Mouse (Mus musculus): Measurements from ENCODE around the gene Klhdc7a. TPM values are rescaled to one million over a fixed set of nuclear protein-coding genes. Genes with fewer than 3 reads are reported as not detected.
A peak's percentile ranks its signal among the peaks of the same experiment; 100 is the strongest.
"Not testable (repeated sequence)": the region's sequence is repeated elsewhere in the genome, so short reads cannot be mapped to it uniquely, and the experiment has no call there.

Klhdc7a gene
- polyA plus RNA-seq, 1 experiment from 2014 or later, result 1.1 TPM

DNA sequence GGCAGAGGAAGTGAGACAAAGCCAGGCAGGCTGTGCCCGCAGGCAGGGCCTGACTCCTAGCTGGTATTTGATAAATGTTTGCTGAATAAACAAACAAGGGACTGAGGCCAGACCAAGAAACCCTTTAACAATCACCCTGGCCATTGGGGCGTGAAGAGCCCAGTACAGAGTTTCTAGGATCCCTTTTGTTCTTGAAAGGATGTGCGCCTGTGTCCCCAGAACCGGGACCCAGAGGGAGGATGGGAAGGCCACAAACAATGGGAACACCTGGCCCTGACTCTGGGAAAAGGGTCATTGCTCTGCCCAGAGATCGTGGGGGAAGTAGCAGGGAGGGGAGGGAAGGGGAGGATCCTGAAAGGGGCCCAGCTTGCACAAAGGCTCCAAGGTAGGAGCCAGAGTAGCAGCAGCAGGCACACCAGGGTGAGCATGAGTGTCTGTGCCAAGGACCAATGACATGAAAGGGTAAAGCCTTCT is 9.5 kb upstream of the Klhdc7a start:
- Histone ChIP-seq H3K9ac (no peak overlapping the region), H3K4me1 (peaks cover 37% of the 10 kb centered on the region), H3K4me3 (no peak overlapping the region), H3K4me2 (no peak overlapping the region), H3K36me3 (no peaks in the 10 kb centered on the region), H3K9me3 (no peaks in the 10 kb centered on the region), H3K27me3 (no peaks in the 10 kb centered on the region), H3K27ac (peak overlapping the region; percentile 63)
- 22% methylated on average over 5 of the region's 5 CpGs for WGBS
- 0 out of 2 replicates have a peak, but pooled peaks have one; percentile 36 for ATAC-seq (ENCODE audit: borderline replicate concordance, extremely low read depth, low FRiP score, low TSS enrichment)

DNA sequence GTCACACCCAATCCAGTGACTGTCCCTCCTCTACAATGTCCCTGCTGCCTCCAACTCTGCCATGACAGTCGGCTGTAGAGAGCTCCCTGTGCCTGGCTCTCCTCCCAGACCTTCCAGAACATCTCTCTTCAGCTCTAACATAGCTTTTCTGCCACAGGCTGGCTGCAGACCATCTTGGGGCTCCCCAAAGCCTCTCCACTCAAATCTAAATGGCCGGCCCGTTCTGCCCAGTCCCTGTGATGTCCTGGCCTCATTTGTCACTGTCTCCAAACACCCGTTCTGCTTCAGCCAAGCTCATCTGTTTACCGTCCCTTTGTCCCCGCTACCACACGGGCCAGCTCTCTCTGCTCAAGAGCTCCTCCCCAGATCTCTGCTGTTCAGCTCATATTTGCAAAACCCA is 6.7 kb upstream of the Klhdc7a start:
- H3K9me3 ChIP-seq, result no peaks in the 10 kb centered on the region
- WGBS, result 18% methylated on average over 7 of the region's 7 CpGs
- H3K9ac ChIP-seq, result no peak overlapping the region
- no peaks in the 10 kb centered on the region for H3K36me3 ChIP-seq
- no peak overlapping the region for H3K4me3 ChIP-seq
- H3K4me2 ChIP-seq, result no peak overlapping the region
- no peak for ATAC-seq (ENCODE audit: borderline replicate concordance, extremely low read depth, low FRiP score, low TSS enrichment)
- H3K4me1 ChIP-seq, result peaks cover 37% of the 10 kb centered on the region
- H3K27me3 ChIP-seq, result no peaks in the 10 kb centered on the region
- H3K27ac ChIP-seq, result no peak overlapping the region

DNA sequence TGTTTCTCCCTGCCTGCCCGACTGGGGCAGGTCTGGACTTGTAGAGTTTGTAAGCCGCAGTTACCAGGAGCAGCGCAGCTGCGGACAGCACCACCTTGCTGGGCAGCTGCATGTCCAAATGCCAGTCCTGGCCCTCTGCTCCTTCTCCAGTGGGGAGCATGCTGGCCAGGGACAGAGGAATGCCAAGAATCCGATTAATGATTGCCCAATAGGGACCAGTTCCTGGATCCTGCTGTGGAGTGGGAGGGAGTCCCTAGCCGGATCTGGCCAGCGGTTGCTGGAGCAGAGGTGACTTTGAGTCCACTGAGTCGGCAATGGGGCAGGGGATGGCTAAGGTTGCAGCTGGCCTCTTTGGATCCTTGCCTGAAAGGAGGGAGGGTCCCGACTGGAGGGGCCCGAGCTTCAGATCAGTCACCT is 343 bp downstream of the Klhdc7a start:
- H3K9ac ChIP-seq, result peak overlapping the region; percentile 6; the same call in 1 of the 2 replicates
- peak overlapping the region; percentile 35 for H3K4me2 ChIP-seq
- no peak overlapping the region for H3K4me3 ChIP-seq
- WGBS, result 12% methylated on average over 10 of the region's 10 CpGs
- ATAC-seq (ENCODE audit: borderline replicate concordance, extremely low read depth, low FRiP score, low TSS enrichment), result peak; percentile 70
- H3K4me1 ChIP-seq, result peaks cover 15% of the 10 kb centered on the region
- no peaks in the 10 kb centered on the region for H3K27me3 ChIP-seq
- H3K9me3 ChIP-seq, result no peaks in the 10 kb centered on the region
- H3K27ac ChIP-seq, result peak overlapping the region; percentile 84
- H3K36me3 ChIP-seq, result no peaks in the 10 kb centered on the region

DNA sequence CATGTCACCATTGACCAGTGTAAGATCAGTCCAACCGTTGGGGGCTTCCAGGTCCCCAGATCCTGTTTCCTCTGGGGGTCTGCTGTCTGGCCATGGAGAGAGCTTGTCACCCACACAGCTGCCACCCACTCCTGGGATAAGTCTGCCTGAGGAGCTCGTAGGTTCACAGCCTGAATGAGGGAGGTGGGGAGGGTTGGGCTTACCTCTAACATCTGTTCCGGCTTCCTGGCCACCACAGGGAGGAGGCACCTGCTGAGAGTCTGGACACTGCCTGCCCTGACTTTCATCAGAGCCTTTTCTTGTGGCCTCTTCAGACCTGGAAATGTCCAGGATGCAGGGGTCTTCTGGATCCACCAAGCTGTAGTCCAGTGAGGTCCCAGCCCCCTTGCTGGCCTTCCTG is 845 bp downstream of the Klhdc7a start:
- 38% methylated on average over 3 of the region's 3 CpGs for WGBS
- Histone ChIP-seq H3K36me3 (no peaks in the 10 kb centered on the region), H3K27ac (peak overlapping the region; percentile 84), H3K4me2 (peak overlapping the region; percentile 35), H3K9ac (peak overlapping the region; percentile 6; the same call in 1 of the 2 replicates), H3K27me3 (no peaks in the 10 kb centered on the region), H3K4me3 (no peak overlapping the region), H3K4me1 (peaks cover 15% of the 10 kb centered on the region), H3K9me3 (no peaks in the 10 kb centered on the region)
- ATAC-seq (ENCODE audit: borderline replicate concordance, extremely low read depth, low FRiP score, low TSS enrichment), result no peak

- H3K27ac ChIP-seq, result no peak overlapping the region
- H3K9ac ChIP-seq, result no peak overlapping the region
- no peak overlapping the region for H3K4me2 ChIP-seq
- H3K36me3 ChIP-seq, result no peaks in the 10 kb centered on the region
- no peaks in the 10 kb centered on the region for H3K27me3 ChIP-seq
- H3K4me3 ChIP-seq, result no peak overlapping the region
- 89% methylated on average over 28 of the region's 28 CpGs for WGBS
- H3K9me3 ChIP-seq, result no peaks in the 10 kb centered on the region
- no peak for ATAC-seq (ENCODE audit: borderline replicate concordance, extremely low read depth, low FRiP score, low TSS enrichment)
- peaks cover 20% of the 10 kb centered on the region for H3K4me1 ChIP-seq
Measured at GRCm38 (mm10) chr4:139965596-139966185, 2.1 kb downstream of the Klhdc7a start.

- Histone ChIP-seq H3K4me2 (no peak overlapping the region), H3K4me1 (peaks cover 22% of the 10 kb centered on the region), H3K9me3 (no peaks in the 10 kb centered on the region), H3K27me3 (no peaks in the 10 kb centered on the region), H3K9ac (no peak overlapping the region), H3K4me3 (no peak overlapping the region), H3K27ac (no peak overlapping the region), H3K36me3 (no peaks in the 10 kb centered on the region)
- 79% methylated on average over 4 of the region's 5 CpGs for WGBS
- no peak for ATAC-seq (ENCODE audit: borderline replicate concordance, extremely low read depth, low FRiP score, low TSS enrichment)
Measured at GRCm38 (mm10) chr4:139964406-139964805, 3.4 kb downstream of the Klhdc7a start.

GRCm38 (mm10) chr4:139963911-139964310 is 3.9 kb downstream of the Klhdc7a start:
- H3K36me3 ChIP-seq, result no peaks in the 10 kb centered on the region
- 82% methylated on average over 5 of the region's 5 CpGs for WGBS
- H3K27me3 ChIP-seq, result no peaks in the 10 kb centered on the region
- no peak overlapping the region for H3K4me2 ChIP-seq
- H3K4me1 ChIP-seq, result peaks cover 22% of the 10 kb centered on the region
- H3K9ac ChIP-seq, result no peak overlapping the region
- no peak for ATAC-seq (ENCODE audit: borderline replicate concordance, extremely low read depth, low FRiP score, low TSS enrichment)
- no peak overlapping the region for H3K27ac ChIP-seq
- no peak overlapping the region for H3K4me3 ChIP-seq
- H3K9me3 ChIP-seq, result no peaks in the 10 kb centered on the region

GRCm38 (mm10) chr4:139963059-139963458 is 4.8 kb downstream of the Klhdc7a start:
- H3K36me3 ChIP-seq, result no peaks in the 10 kb centered on the region

GRCm38 (mm10) chr4:139961816-139962215 is 6.0 kb downstream of the Klhdc7a start:
- Histone ChIP-seq H3K4me1 (peaks cover 7% of the 10 kb centered on the region), H3K4me2 (no peak overlapping the region)

More at GRCm38 (mm10) chr4:139963059-139963458, 4.8 kb downstream of the Klhdc7a start:
- Histone ChIP-seq H3K9me3 (no peaks in the 10 kb centered on the region), H3K27ac (no peak overlapping the region), H3K9ac (no peak overlapping the region), H3K4me3 (no peak overlapping the region), H3K4me1 (peaks cover 17% of the 10 kb centered on the region), H3K27me3 (no peaks in the 10 kb centered on the region), H3K4me2 (no peak overlapping the region)
- 50% methylated on average over 8 of the region's 8 CpGs for WGBS
- no peak for ATAC-seq (ENCODE audit: borderline replicate concordance, extremely low read depth, low FRiP score, low TSS enrichment)

DNA sequence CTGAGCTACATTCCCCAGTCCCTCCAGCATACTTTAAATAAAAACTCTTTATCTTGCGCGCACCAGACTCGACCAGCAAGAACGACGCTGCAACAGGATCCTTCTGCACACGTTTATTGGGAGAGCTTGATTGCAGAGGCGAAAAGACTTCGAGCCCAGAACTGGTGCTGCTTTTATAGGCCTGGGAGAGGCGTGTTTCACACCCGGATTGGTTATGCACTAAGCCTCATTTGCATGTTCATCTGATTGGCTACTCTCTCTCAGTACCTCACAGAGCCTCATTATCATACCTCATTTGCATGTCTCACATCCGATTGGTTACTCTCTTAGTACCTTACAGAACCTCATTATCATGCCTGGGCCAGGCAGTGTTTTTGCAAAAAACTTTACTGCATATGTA is 6.5 kb downstream of the Klhdc7a start:
- not testable (repeated sequence) for H3K27me3 ChIP-seq; H3K4me2 ChIP-seq; H3K27ac ChIP-seq; H3K9me3 ChIP-seq; H3K4me1 ChIP-seq; H3K4me3 ChIP-seq; H3K9ac ChIP-seq; ATAC-seq (ENCODE audit: borderline replicate concordance, extremely low read depth, low FRiP score, low TSS enrichment); H3K36me3 ChIP-seq
- whole genome bisulfite sequencing, result 89% methylated on average over 11 of the region's 11 CpGs

More at GRCm38 (mm10) chr4:139961816-139962215, 6.0 kb downstream of the Klhdc7a start:
- Histone ChIP-seq H3K4me3 (no peak overlapping the region), H3K9me3 (no peaks in the 10 kb centered on the region), H3K9ac (no peak overlapping the region), H3K27me3 (no peaks in the 10 kb centered on the region), H3K27ac (no peak overlapping the region), H3K36me3 (no peaks in the 10 kb centered on the region)
- 86% methylated on average over 8 of the region's 8 CpGs for WGBS
- no peak for ATAC-seq (ENCODE audit: borderline replicate concordance, extremely low read depth, low FRiP score, low TSS enrichment)

DNA sequence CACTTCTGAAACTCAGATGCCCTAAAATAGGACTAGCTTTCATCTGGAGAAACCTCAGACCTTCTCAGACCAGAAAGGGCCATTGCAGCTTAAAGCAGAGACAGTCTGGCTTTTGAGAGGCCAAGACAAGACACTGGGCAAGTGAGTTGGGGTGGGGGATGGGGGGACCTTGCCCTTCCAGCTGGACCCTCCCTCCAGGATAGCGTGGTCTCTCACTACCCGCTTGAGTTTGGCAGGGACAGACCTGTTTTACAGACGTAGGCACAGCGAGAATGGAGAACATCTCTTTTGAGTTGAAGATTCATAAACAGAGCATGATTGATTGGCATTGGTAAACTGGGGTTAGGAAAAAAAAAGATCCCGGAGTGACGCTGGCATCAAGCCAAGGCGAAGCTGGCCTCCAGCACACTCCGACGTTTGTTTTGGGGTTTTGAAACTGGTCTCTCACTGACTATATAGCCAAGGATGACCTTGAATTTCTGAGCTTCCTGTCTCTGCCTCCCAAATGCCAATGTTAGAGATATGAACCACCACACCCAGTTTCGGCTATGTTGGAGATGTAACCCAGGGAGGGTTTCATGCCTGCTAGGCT is 7.0 kb downstream of the Klhdc7a start:
- WGBS, result 40% methylated on average over 10 of the region's 10 CpGs
- Histone ChIP-seq H3K36me3 (no peaks in the 10 kb centered on the region), H3K27ac (no peak overlapping the region), H3K4me2 (no peak overlapping the region), H3K4me1 (peaks cover 7% of the 10 kb centered on the region), H3K27me3 (no peaks in the 10 kb centered on the region), H3K9me3 (no peaks in the 10 kb centered on the region), H3K4me3 (no peak overlapping the region), H3K9ac (no peak overlapping the region)
- no peak for ATAC-seq (ENCODE audit: borderline replicate concordance, extremely low read depth, low FRiP score, low TSS enrichment)

DNA sequence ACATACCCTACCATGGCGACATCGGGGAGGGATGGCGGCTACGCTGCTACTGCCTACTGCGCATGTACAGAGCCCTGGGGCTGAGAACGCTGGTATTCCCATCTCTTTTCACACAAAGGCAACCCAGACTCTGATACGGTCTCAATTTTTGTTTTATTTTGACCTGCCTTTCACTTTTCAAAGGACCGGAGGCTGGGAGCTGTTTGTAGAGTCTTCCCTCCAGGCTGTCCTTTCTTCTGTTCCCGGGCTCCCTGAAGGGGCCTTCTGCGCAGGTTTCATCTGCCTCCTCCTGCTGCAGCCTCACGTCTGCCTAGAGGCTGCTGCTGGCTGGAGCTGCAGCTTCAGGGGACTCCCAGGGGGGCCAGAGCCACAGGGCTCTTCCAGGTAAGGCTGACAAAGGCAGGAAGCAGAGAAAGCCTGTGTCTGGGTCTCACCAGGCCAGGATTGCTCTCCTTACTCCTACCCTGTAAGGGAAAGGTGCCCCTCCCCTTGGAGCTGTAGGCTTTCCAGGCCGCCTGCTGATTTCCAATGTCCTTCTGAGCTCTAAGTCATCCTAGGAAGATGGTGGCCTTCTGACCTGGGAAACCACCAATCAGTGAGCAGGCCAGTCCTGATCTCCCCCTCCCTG is 7.6 kb downstream of the Klhdc7a start:
- Histone ChIP-seq H3K9me3 (no peaks in the 10 kb centered on the region), H3K4me2 (no peak overlapping the region), H3K27me3 (no peaks in the 10 kb centered on the region), H3K9ac (no peak overlapping the region), H3K36me3 (no peaks in the 10 kb centered on the region), H3K4me3 (no peak overlapping the region), H3K27ac (no peak overlapping the region), H3K4me1 (peaks cover 7% of the 10 kb centered on the region)
- ATAC-seq (ENCODE audit: borderline replicate concordance, extremely low read depth, low FRiP score, low TSS enrichment), result no peak
- 81% methylated on average over 12 of the region's 12 CpGs for WGBS
